Mouse (Mus musculus): ENCODE data around the gene Gspt1. TPM values are rescaled to one million over a fixed set of nuclear protein-coding genes. Genes with fewer than 3 reads are reported as not detected.
A peak's percentile ranks its signal among the peaks of the same experiment; 100 is the strongest.

The Gspt1 gene
- polyA plus RNA-seq, 1 experiment from 2014 or later, result 48.4 TPM

DNA sequence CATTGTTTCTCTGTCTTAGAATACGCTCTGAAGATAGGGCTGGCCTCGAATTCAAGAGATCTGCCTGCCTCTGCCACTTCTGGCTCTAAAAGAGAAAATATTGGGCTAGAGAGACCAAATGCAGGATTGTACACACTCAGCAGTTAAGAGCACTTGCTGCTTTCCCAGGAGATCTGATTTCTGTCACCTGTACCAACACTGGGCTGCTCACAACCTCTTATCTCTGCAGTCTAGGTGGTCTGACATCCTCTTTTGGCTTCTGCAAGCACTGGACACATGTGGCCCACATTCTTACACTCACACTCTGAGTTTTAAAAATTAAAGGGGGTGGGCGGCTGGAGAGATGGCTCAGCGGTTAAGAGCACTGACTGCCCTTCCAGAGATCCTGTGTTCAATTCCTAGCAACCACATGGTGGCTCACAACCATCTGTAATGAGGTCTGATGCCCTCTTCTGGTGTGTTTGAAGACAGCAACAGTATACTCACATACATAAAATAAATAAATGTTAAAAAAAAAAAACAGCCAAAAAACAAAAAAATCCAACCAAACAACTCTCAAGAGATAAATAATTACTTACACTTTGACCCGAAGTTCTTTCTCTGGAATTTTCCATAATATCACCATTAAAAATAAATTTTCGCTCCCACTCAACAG, 52.3 kb downstream of the Gspt1 start:
- Histone ChIP-seq H3K9me3 (no peaks in the 10 kb centered on the region), H3K4me1 (peaks cover 27% of the 10 kb centered on the region), H3K27me3 (replicated peaks) (no peaks in the 10 kb centered on the region), H3K4me3 (peak overlapping the region; percentile 79), H3K4me2 (peak overlapping the region; percentile 94), H3K9ac (peak overlapping the region; percentile 92), H3K27ac (replicated peaks) (no peak overlapping the region), H3K36me3 (peaks cover 60% of the 10 kb centered on the region)
- ATAC-seq (ENCODE audit: extremely low read depth, insufficient number of reproducible peaks, low FRiP score, low TSS enrichment), result no peak
- WGBS, result 61% methylated on average over 6 of the region's 6 CpGs

GRCm38 (mm10) chr16:11200247-11200646, 53.9 kb downstream of the Gspt1 start:
- WGBS, result 91% methylated on average over 3 of the region's 3 CpGs
- Histone ChIP-seq H3K36me3 (peaks cover 67% of the 10 kb centered on the region), H3K4me1 (peaks cover 27% of the 10 kb centered on the region), H3K4me2 (no peak overlapping the region), H3K9me3 (no peaks in the 10 kb centered on the region), H3K9ac (no peak overlapping the region), H3K27ac (replicated peaks) (no peak overlapping the region), H3K4me3 (no peak overlapping the region), H3K27me3 (replicated peaks) (no peaks in the 10 kb centered on the region)
- no peak for ATAC-seq (ENCODE audit: extremely low read depth, insufficient number of reproducible peaks, low FRiP score, low TSS enrichment)

DNA sequence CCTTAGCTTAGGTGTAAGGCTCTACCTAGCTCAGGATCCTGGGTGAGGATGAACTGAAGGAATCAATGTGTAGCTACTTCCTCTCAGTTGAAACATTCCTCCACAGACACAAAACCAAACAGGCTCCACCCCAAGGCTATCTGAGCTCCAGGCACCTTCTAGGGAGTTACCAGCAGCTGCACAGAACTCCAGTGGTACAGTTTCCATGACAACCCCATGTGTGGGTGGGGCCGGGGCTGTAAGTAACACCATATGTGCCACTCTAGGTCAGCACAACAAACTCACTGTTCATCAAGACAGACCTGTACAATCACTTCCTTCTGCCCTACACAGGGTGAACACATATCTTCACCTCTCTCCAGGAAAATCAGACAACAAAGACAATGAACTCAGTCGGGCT, 55.7 kb downstream of the Gspt1 start:
- Histone ChIP-seq H3K4me3 (no peak overlapping the region), H3K9ac (no peak overlapping the region), H3K4me2 (no peak overlapping the region), H3K27ac (replicated peaks) (no peak overlapping the region), H3K27me3 (replicated peaks) (no peaks in the 10 kb centered on the region), H3K9me3 (no peaks in the 10 kb centered on the region), H3K4me1 (peaks cover 11% of the 10 kb centered on the region), H3K36me3 (peaks cover 85% of the 10 kb centered on the region)
- 76% methylated on average over 2 of the region's 2 CpGs for WGBS
- ATAC-seq (ENCODE audit: extremely low read depth, insufficient number of reproducible peaks, low FRiP score, low TSS enrichment), result no peak

GRCm38 (mm10) chr16:11197052-11197451, 57.1 kb downstream of the Gspt1 start:
- Histone ChIP-seq H3K4me3 (no peak overlapping the region), H3K27me3 (replicated peaks) (no peaks in the 10 kb centered on the region), H3K9me3 (no peaks in the 10 kb centered on the region), H3K9ac (no peak overlapping the region), H3K36me3 (peaks cover 99% of the 10 kb centered on the region), H3K4me2 (no peak overlapping the region), H3K27ac (replicated peaks) (no peak overlapping the region), H3K4me1 (peaks cover 7% of the 10 kb centered on the region)
- ATAC-seq (ENCODE audit: extremely low read depth, insufficient number of reproducible peaks, low FRiP score, low TSS enrichment), result no peak
- WGBS, result 84% methylated on average over 4 of the region's 4 CpGs

DNA sequence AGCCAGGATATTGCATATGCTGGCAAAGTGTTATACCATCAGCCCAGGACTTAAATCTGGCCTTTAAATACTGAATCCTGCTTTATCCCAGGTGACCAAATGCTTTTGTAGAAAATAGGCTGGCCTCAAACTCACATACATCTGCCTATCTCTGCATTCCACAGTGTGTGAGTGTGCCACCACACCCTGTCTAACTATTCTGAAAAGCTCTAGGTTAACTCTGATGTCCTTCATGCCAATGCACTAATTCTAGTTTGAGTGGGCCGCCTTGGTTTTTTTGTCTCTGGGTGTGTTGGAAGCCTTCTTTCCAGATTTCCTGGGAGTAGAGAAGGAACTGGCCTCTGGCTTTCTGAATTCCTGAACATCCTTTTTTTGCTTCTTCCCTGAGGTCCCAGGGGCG, 60.9 kb downstream of the Gspt1 start:
- no peak overlapping the region for H3K9ac ChIP-seq
- no peak overlapping the region for H3K27ac ChIP-seq (replicated peaks)
- WGBS, result 93% methylated on average over 2 of the region's 2 CpGs
- H3K9me3 ChIP-seq, result no peaks in the 10 kb centered on the region
- peaks cover 5% of the 10 kb centered on the region; the same call in 1 of the 2 replicates for H3K4me1 ChIP-seq
- ATAC-seq (ENCODE audit: extremely low read depth, insufficient number of reproducible peaks, low FRiP score, low TSS enrichment), result no peak
- H3K27me3 ChIP-seq (replicated peaks), result no peaks in the 10 kb centered on the region
- H3K4me3 ChIP-seq, result no peak overlapping the region
- H3K4me2 ChIP-seq, result no peak overlapping the region
- peaks cover 65% of the 10 kb centered on the region for H3K36me3 ChIP-seq

GRCm38 (mm10) chr16:11190150-11190549, 64.0 kb downstream of the Gspt1 start:
- Histone ChIP-seq H3K27ac (replicated peaks) (no peak overlapping the region), H3K9ac (no peak overlapping the region), H3K27me3 (replicated peaks) (no peaks in the 10 kb centered on the region), H3K4me2 (no peak overlapping the region), H3K4me3 (no peak overlapping the region), H3K4me1 (peaks cover 5% of the 10 kb centered on the region; the same call in 1 of the 2 replicates), H3K36me3 (peaks cover 34% of the 10 kb centered on the region), H3K9me3 (no peaks in the 10 kb centered on the region)
- WGBS, result 71% methylated on average over 7 of the region's 7 CpGs
- no peak for ATAC-seq (ENCODE audit: extremely low read depth, insufficient number of reproducible peaks, low FRiP score, low TSS enrichment)

- Histone ChIP-seq H3K4me3 (no peak overlapping the region), H3K9me3 (no peaks in the 10 kb centered on the region), H3K4me1 (peaks cover 26% of the 10 kb centered on the region), H3K27me3 (replicated peaks) (no peaks in the 10 kb centered on the region), H3K9ac (no peak overlapping the region), H3K36me3 (no peaks in the 10 kb centered on the region), H3K4me2 (peak overlapping the region; percentile 88), H3K27ac (replicated peaks) (no peak overlapping the region)
- WGBS, result 64% methylated on average over 2 of the region's 2 CpGs
- ATAC-seq (ENCODE audit: extremely low read depth, insufficient number of reproducible peaks, low FRiP score, low TSS enrichment), result no peak
Observed at GRCm38 (mm10) chr16:11177404-11177803, 76.7 kb downstream of the Gspt1 start.

- no peaks in the 10 kb centered on the region for H3K27me3 ChIP-seq (replicated peaks)
- H3K9ac ChIP-seq, result peak overlapping the region; percentile 96
- H3K4me2 ChIP-seq, result peak overlapping the region; percentile 88
- peaks cover 30% of the 10 kb centered on the region for H3K4me1 ChIP-seq
- no peaks in the 10 kb centered on the region for H3K9me3 ChIP-seq
- 5% methylated on average over 4 of the region's 4 CpGs for WGBS
- peak overlapping the region; percentile 88 for H3K27ac ChIP-seq (replicated peaks)
- H3K36me3 ChIP-seq, result no peaks in the 10 kb centered on the region
- H3K4me3 ChIP-seq, result peak overlapping the region; percentile 96
- ATAC-seq (ENCODE audit: extremely low read depth, insufficient number of reproducible peaks, low FRiP score, low TSS enrichment), result no peak
Observed at GRCm38 (mm10) chr16:11176884-11177244, 77.3 kb downstream of the Gspt1 start.

DNA sequence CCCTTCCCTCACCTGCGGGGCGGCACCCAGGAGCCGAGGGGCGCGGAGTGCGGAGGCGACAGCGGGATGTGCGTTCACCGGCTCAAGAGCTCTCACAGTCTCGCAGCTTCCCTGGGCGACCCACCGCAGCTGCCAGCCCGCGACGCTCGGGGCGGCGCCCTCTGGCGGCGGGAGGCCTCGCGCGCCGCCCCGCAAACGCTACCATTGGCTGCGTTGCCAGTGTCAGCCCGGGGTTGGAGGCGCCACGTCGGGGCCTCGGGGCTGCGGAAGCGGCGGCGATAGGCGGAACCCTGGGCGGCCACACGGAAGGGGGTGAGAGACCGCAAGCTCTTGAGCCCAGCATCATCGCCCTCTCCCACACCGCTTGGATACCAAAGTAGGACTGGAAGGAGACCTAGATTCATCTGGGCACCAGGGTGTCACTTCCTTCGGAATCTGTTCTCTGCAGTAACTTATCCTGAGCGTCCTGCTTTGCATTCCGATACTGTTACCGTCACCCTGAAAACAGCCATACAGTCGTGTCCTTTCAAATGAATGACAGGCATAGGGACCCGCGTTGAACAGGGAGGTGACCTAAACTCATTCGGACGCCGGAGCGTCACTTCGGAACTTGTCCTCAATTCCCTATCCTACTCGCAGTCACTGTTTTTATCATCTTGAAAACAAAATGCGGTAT, 77.8 kb downstream of the Gspt1 start, which contains the start of gene Zc3h7a:
Zc3h7a (minus strand) TSS at position 186 of the 676 bp plus-strand sequence.
- Histone ChIP-seq H3K4me2 (peak within 1 kb of the TSS; percentile 88), H3K36me3 (no peaks in the 10 kb centered on the region), H3K27me3 (replicated peaks) (no peaks in the 10 kb centered on the region), H3K9me3 (no peaks in the 10 kb centered on the region), H3K27ac (replicated peaks) (peak within 1 kb of the TSS; percentile 88), H3K4me3 (peak within 1 kb of the TSS; percentile 96), H3K4me1 (peaks cover 35% of the 10 kb centered on the region), H3K9ac (peak within 1 kb of the TSS; percentile 96)
- ATAC-seq (ENCODE audit: extremely low read depth, insufficient number of reproducible peaks, low FRiP score, low TSS enrichment), result peak; percentile 83
- under 1% methylated on average over 57 of the region's 57 CpGs for WGBS

DNA sequence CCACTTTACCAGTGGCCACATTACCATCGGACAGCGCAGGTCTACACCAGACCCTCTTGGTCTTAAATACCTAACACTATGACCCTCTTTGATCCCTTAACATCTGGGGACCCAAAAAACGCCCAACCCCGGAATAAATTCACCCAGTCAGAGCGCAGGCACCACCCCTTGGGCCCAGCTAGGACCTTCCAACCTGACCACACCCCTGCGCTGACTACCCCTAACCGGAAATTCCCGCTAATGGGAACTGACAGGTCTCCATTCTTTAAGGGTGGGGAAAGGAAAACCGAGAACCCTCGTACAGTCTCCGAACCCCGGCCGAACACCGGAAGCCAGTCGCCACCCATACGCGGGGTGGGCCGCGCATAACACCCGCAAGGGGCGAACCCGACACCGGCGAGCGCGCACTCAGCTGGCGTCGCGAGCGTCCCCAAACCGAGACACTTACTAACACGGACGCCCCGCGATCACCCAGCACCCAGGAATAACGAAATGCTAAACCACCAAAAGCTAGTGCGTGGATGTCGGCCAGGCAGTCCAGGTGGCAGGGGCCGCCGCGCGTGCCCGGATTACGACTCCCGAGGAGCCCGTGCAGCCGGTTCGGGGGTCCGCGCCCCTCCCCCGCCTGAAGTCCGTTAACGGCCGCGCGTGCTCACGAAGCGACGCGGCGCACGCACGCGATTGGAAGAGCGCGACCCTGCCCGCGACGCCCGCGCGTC, 78.5 kb downstream of the Gspt1 start:
- Histone ChIP-seq H3K36me3 (no peaks in the 10 kb centered on the region), H3K9ac (peak overlapping the region; percentile 96), H3K9me3 (no peaks in the 10 kb centered on the region), H3K27ac (replicated peaks) (peak overlapping the region; percentile 88), H3K27me3 (replicated peaks) (no peaks in the 10 kb centered on the region), H3K4me2 (peak overlapping the region; percentile 88), H3K4me1 (peaks cover 37% of the 10 kb centered on the region), H3K4me3 (peak overlapping the region; percentile 96)
- WGBS, result under 1% methylated on average over 72 of the region's 72 CpGs
- peak; percentile 27 for ATAC-seq (ENCODE audit: extremely low read depth, insufficient number of reproducible peaks, low FRiP score, low TSS enrichment)

DNA sequence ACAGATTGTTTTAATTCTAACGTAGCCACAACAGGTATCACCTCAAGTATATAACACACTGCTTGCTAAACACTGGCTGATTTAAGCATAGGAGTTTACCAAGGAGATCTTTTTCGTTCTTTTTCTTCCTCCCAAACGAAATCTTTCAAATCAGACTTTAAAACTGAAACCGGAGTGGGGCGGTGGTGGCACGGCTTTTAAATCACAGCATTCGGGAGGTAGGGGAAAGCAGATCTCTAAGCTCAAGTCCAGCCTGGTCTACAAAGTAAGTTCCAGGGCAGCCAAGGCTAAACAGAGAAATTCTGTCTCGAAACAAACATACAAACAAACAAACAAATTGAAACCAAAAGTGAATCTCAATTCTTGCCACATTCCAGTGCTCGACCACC, 79.0 kb downstream of the Gspt1 start:
- Histone ChIP-seq H3K27ac (replicated peaks) (peak overlapping the region; percentile 88), H3K4me1 (peaks cover 37% of the 10 kb centered on the region), H3K9me3 (no peaks in the 10 kb centered on the region), H3K36me3 (no peaks in the 10 kb centered on the region), H3K27me3 (replicated peaks) (no peaks in the 10 kb centered on the region), H3K9ac (peak overlapping the region; percentile 96), H3K4me3 (peak overlapping the region; percentile 96), H3K4me2 (peak overlapping the region; percentile 88)
- ATAC-seq (ENCODE audit: extremely low read depth, insufficient number of reproducible peaks, low FRiP score, low TSS enrichment), result no peak
- 8% methylated on average over 9 of the region's 9 CpGs for WGBS

Measured in heart, embryonic 13.5 days (tissue).